Mouse (Mus musculus): ENCODE measurements around the gene Tnfrsf13c.

GRCm38 (mm10) chr15:82207105-82207459, 17.1 kb downstream of the Tnfrsf13c start:
- TF ChIP-seq CTCF (IDR thresholded peaks at IDR 0.05; ENCODE audit: low read depth, low read length) (no peak), POLR2A (IDR thresholded peaks at IDR 0.05; ENCODE audit: extremely low read depth, insufficient read depth, low read length) (no peak)
